Mouse (Mus musculus): ENCODE measurements at regions not wholly inside any gene's neighbourhood (a gene's known extent, or its start where the extent isn't known, plus 50 kb on each side); places are given as distances from the start of the nearest gene placed in this dataset.
"Not testable (repeated sequence)": the region's sequence is repeated elsewhere in the genome, so short reads cannot be mapped to it uniquely, and the experiment has no call there.

DNA sequence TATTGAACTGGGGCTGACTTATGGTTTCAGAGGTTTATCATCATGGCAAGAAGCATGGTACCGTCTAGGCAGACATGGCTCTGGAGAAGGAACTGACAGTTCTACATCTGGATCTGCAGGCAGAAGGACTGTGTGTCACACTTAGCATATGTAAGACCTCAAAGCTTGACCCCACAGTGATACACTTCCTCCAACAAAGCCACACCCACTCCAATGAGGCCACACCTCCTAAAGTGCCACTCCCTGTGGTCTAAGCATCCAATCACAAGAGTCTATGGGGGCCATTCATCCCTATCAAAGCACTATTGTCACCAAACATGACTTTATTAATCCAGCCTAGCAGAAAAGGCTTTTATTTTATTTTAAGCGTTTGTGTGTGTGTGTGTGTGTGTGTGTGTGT is 96.2 kb upstream of the Fam3c start:
- H3K27me3 ChIP-seq (replicated peaks; ENCODE audit: control insufficient read depth, insufficient read depth, low read length): no peaks in the 10 kb centered on the region
- no peak overlapping the region for H3K4me3 ChIP-seq (ENCODE audit: low read depth, low read length)
- no peak overlapping the region for H3K27ac ChIP-seq (ENCODE audit: low read depth, low read length)
- H3K4me1 ChIP-seq (replicated peaks; ENCODE audit: control insufficient read depth, insufficient read depth, low read length): no peaks in the 10 kb centered on the region
- no peak for TF ChIP-seq CTCF (IDR thresholded peaks at IDR 0.05; ENCODE audit: low read depth)
- H3K9ac ChIP-seq (ENCODE audit: low read depth, low read length): no peak overlapping the region
- H3K9me3 ChIP-seq (ENCODE audit: control insufficient read depth): no peaks in the 10 kb centered on the region
- 70% methylated on average over 2 of the region's 2 CpGs for WGBS
- no peak for ATAC-seq
- H3K36me3 ChIP-seq (ENCODE audit: control insufficient read depth, insufficient read depth): no peaks in the 10 kb centered on the region
- H3K4me2 ChIP-seq (replicated peaks; ENCODE audit: low read depth): no peak overlapping the region

DNA sequence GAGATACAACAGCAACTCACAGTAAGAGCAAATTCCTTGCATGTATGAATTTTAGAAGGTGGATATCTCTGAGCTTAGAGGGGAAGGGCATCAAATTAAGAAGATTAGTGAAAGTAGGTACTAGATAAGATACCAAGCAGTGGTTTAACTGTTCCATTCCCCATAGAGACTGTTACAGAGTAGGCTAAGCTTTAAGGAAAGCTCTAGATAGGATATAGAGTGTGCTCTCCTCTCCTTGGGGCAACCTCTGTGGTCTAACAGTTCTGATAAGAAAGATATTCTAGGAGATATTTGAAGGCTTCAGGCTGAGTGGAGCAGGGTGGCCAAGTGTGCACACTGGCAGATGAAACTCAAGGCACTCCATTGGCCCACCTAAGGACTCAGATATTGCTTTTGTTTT is 94.5 kb upstream of the Fam3c start:
- TF ChIP-seq CTCF (IDR thresholded peaks at IDR 0.05; ENCODE audit: low read depth): no peak
- H3K4me1 ChIP-seq (replicated peaks; ENCODE audit: control insufficient read depth, insufficient read depth, low read length): no peaks in the 10 kb centered on the region
- H3K36me3 ChIP-seq (ENCODE audit: control insufficient read depth, insufficient read depth): no peaks in the 10 kb centered on the region
- ATAC-seq: no peak
- H3K9ac ChIP-seq (ENCODE audit: low read depth, low read length): no peak overlapping the region
- H3K9me3 ChIP-seq (ENCODE audit: control insufficient read depth): no peaks in the 10 kb centered on the region
- no peaks in the 10 kb centered on the region for H3K27me3 ChIP-seq (replicated peaks; ENCODE audit: control insufficient read depth, insufficient read depth, low read length)
- no peak overlapping the region for H3K4me2 ChIP-seq (replicated peaks; ENCODE audit: low read depth)
- H3K4me3 ChIP-seq (ENCODE audit: low read depth, low read length): no peak overlapping the region
- H3K27ac ChIP-seq (ENCODE audit: low read depth, low read length): no peak overlapping the region

DNA sequence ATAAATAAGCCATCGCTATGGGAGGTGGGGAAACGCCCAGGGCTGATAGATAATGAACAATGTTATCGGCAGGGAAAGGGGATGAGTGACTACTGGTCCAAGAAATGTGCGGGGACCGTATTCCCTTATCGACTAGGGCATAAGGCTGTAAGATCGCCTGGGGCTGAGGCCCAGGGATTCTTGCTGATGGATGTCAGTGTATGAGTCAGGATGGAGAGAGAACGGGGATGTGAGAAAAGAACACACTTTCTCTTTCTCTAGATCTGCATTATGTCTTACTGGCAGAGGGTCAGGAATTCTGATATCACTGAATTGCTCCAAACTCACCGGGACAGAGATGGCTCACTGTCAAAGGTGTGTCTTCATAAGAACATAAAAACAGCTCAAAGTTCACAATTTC is 92.9 kb upstream of the Fam3c start:
- 45% methylated on average over 9 of the region's 9 CpGs for WGBS
- ATAC-seq: 0 out of 2 replicates have a peak, but pooled peaks have one; percentile 16
- Histone ChIP-seq H3K36me3 (ENCODE audit: control insufficient read depth, insufficient read depth) (no peaks in the 10 kb centered on the region), H3K27me3 (replicated peaks; ENCODE audit: control insufficient read depth, insufficient read depth, low read length) (no peaks in the 10 kb centered on the region), H3K27ac (ENCODE audit: low read depth, low read length) (no peak overlapping the region), H3K9ac (ENCODE audit: low read depth, low read length) (no peak overlapping the region), H3K4me1 (replicated peaks; ENCODE audit: control insufficient read depth, insufficient read depth, low read length) (no peaks in the 10 kb centered on the region), H3K4me3 (ENCODE audit: low read depth, low read length) (no peak overlapping the region), H3K4me2 (replicated peaks; ENCODE audit: low read depth) (no peak overlapping the region), H3K9me3 (ENCODE audit: control insufficient read depth) (no peaks in the 10 kb centered on the region)
- no peak for TF ChIP-seq CTCF (IDR thresholded peaks at IDR 0.05; ENCODE audit: low read depth)

DNA sequence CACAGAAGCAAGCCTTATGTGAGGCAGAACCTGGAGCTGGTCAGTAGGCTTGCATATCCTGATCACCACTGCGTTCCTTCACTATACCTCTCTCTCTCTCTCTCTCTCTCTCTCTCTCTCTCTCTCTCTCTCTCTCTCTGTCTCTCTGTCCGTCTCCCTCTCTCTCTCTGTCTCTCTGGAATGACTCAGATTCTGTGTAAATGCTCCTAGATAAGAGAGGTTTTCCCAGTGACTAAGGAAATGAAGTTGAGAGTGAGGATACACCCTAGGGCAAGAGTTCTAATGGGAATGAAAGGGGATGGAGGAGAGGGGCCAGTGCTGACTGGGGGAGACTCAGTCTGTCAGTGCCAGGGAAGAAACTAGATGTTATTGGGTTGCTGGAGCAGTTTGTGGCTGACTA is 91.6 kb upstream of the Fam3c start:
- no peak for TF ChIP-seq CTCF (IDR thresholded peaks at IDR 0.05; ENCODE audit: low read depth)
- WGBS: 54% methylated on average over 2 of the region's 2 CpGs

DNA sequence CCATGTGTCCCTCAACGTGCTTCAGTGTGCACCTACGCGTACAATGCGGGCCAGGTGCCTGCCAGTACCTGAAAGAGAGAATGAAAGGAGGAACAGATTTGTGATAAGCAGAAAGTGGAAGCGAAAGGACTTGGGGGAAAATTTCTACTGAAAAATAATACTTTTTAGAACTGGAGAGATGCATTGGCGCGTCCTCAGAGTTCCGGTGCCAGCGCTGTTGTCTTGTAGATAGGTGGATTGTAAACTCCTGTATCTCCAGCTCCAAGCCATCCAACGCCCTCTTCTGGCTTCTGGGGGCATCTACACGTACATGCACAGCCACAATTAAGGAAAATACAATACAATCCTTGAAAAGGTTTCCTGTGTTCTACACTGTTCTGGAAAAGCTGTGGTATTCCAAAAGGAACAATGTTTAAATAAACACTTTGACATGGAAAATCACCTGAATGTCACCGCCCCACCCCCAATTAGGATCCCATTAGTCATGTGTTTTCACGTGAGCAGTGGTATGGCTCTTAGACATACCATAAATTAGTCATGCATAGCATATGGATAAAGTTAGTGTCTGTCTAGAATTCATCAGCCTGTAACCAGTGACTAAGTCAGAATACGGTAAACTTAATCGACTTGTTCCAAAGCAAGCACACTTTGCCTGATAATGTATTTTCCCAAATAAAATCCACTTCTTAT is 90.7 kb upstream of the Fam3c start:
- no peaks in the 10 kb centered on the region for H3K9me3 ChIP-seq (ENCODE audit: control insufficient read depth)
- no peaks in the 10 kb centered on the region for H3K4me1 ChIP-seq (replicated peaks; ENCODE audit: control insufficient read depth, insufficient read depth, low read length)
- H3K27me3 ChIP-seq (replicated peaks; ENCODE audit: control insufficient read depth, insufficient read depth, low read length): no peaks in the 10 kb centered on the region
- H3K36me3 ChIP-seq (ENCODE audit: control insufficient read depth, insufficient read depth): no peaks in the 10 kb centered on the region
- 81% methylated on average over 15 of the region's 15 CpGs for WGBS
- TF ChIP-seq CTCF (IDR thresholded peaks at IDR 0.05; ENCODE audit: low read depth): peak; percentile 42
- no peak overlapping the region for H3K9ac ChIP-seq (ENCODE audit: low read depth, low read length)
- H3K4me2 ChIP-seq (replicated peaks; ENCODE audit: low read depth): no peak overlapping the region
- ATAC-seq: no peak
- H3K4me3 ChIP-seq (ENCODE audit: low read depth, low read length): no peak overlapping the region
- H3K27ac ChIP-seq (ENCODE audit: low read depth, low read length): no peak overlapping the region

More for the DNA sequence above, 91.6 kb upstream of the Fam3c start:
- no peaks in the 10 kb centered on the region for H3K36me3 ChIP-seq (ENCODE audit: control insufficient read depth, insufficient read depth)
- H3K27ac ChIP-seq (ENCODE audit: low read depth, low read length): no peak overlapping the region
- no peaks in the 10 kb centered on the region for H3K4me1 ChIP-seq (replicated peaks; ENCODE audit: control insufficient read depth, insufficient read depth, low read length)
- H3K9me3 ChIP-seq (ENCODE audit: control insufficient read depth): no peaks in the 10 kb centered on the region
- ATAC-seq: no peak
- H3K4me2 ChIP-seq (replicated peaks; ENCODE audit: low read depth): no peak overlapping the region
- no peaks in the 10 kb centered on the region for H3K27me3 ChIP-seq (replicated peaks; ENCODE audit: control insufficient read depth, insufficient read depth, low read length)
- no peak overlapping the region for H3K9ac ChIP-seq (ENCODE audit: low read depth, low read length)
- no peak overlapping the region for H3K4me3 ChIP-seq (ENCODE audit: low read depth, low read length)

DNA sequence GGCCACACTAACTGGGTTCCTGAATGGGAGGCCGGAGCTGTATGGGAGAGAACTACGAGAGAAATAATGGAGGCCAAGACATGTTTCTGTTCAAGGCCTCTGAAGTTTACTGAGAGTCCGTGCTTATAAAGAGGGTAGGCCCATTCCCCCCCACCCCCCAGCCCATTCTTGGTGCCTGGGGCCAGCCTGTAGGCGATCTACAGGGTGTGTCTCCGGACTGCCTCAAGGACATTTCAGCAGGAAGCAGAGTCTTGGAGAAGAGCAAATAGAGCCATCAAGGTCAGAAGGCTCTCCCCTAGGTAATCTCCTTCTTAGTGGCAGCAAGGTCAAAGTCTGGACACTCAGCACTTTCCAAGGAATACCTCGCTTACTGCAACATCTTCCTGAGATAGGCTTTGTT is 88.8 kb upstream of the Fam3c start:
- H3K36me3 ChIP-seq (ENCODE audit: control insufficient read depth, insufficient read depth); H3K27ac ChIP-seq (ENCODE audit: low read depth, low read length); H3K9ac ChIP-seq (ENCODE audit: low read depth, low read length); ATAC-seq; H3K4me1 ChIP-seq (replicated peaks; ENCODE audit: control insufficient read depth, insufficient read depth, low read length); H3K4me2 ChIP-seq (replicated peaks; ENCODE audit: low read depth); H3K27me3 ChIP-seq (replicated peaks; ENCODE audit: control insufficient read depth, insufficient read depth, low read length); H3K9me3 ChIP-seq (ENCODE audit: control insufficient read depth); H3K4me3 ChIP-seq (ENCODE audit: low read depth, low read length): not testable (repeated sequence)
- WGBS: 56% methylated on average over 6 of the region's 6 CpGs

DNA sequence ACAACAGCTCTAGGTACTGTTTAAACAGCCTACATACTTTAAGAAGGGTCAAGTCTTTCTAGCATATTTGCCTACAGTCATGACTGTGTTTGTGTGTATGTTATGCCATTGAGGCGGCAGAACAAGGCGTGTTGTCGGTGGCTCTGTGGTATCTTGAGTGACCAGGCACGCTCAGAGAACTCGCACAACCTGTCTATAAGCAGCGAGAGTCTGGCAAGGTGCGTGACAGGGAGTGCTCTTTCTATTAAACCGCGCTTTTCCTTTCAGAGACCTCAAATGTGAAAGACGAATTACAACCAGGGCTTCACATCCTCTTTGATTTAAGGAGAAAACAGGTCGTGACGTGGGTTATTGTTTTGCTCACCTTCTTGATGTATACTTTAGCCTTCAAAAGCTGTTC is 88.2 kb upstream of the Fam3c start:
- no peak for ATAC-seq
- H3K9me3 ChIP-seq (ENCODE audit: control insufficient read depth): no peaks in the 10 kb centered on the region
- TF ChIP-seq CTCF (IDR thresholded peaks at IDR 0.05; ENCODE audit: low read depth): no peak
- no peak overlapping the region for H3K4me3 ChIP-seq (ENCODE audit: low read depth, low read length)
- H3K36me3 ChIP-seq (ENCODE audit: control insufficient read depth, insufficient read depth): no peaks in the 10 kb centered on the region
- 68% methylated on average over 12 of the region's 12 CpGs for WGBS
- H3K4me2 ChIP-seq (replicated peaks; ENCODE audit: low read depth): no peak overlapping the region
- no peaks in the 10 kb centered on the region for H3K27me3 ChIP-seq (replicated peaks; ENCODE audit: control insufficient read depth, insufficient read depth, low read length)
- no peak overlapping the region for H3K27ac ChIP-seq (ENCODE audit: low read depth, low read length)
- H3K4me1 ChIP-seq (replicated peaks; ENCODE audit: control insufficient read depth, insufficient read depth, low read length): no peaks in the 10 kb centered on the region
- H3K9ac ChIP-seq (ENCODE audit: low read depth, low read length): no peak overlapping the region

All from intestine, postnatal 0 days (tissue).